Mouse (Mus musculus) thymus, postnatal 4 days (tissue): ENCODE results near the gene Taldo1.

Experiments used
- DNase-seq: peaks from one replicate; pipeline ENCODE4 v3.0.0; 2021

Gene Taldo1

DNA sequence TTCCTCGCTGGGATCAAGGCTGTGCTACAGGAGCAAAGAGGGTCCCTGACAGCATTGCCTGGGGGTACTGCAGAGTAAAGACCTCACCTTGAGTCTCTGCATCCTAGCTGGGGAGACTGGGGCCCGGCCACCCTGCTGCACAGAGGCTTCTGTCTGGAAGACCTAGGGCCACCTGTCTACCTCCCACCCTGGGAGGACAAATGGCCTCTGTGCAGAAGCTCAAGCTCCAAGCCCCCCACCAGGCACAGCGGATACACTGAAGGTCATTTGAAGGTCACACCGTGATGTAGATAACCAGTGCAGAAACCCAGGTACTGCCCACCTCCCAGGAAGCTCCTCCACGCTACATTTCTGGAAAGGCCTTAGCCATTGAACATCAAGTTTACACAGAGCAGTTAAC is 36.7 kb downstream of the Taldo1 start:
- DNase-seq = no peak

DNA sequence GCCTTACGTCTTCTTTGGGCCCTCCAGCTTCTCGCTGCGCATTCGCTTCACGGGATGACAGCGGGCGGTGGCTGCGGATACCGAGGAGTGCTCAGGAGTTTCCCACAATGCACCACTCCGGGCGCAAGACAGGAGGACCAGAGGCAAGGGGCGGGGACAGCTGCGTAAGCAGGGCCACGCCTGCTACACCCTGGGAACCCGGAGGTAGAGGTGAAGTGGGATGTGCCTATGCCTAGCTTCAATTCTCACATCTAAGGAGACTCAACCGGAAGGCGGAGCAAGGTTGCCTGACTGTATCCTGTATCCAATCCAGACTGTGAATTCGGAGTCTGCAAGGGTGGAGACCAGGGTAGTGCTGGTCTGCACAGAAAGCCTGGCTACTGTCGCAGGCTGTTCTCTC is 37.3 kb downstream of the Taldo1 start, which contains the start of gene Cend1:
Gene Cend1, minus strand, starts transcription at position 182 of the 400 bp plus-strand sequence.
- DNase-seq = peak; percentile 58

- DNase-seq = peak; percentile 9
Observed at GRCm38 (mm10) chr7:141429840-141430584, 38.0 kb downstream of the Taldo1 start.

DNA sequence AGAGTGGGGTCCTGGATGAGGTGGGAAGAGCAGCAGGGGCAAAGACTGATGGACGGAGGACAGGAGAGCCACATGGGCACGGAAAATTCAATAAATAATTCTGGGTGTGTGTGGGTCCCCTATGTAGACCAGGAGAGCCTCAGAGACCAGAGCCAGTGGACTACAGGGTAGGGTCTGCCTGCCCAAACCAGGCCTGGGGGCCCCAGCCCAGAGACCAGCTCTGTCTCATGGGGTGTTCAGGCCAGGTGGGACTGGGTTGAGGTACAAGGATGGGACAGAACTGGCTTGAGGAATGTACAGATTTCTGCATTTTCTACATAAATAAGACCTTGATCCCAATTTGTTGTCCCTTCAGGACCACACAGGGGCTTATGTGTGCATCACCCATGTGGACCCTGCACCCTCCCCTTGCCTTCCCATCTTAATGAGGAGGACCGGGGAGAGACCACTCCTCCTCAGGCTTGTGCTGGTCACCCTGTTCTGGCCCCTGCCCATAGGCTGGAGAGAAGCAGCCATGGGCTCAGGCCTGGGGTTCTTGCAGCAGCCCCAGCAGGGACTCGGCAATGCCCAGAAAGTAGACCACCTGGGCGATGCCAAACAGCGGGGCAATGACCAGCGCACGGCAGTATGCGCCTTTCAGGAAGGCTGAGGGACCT is 38.7 kb downstream of the Taldo1 start:
- DNase-seq = peak; percentile 6

GRCm38 (mm10) chr7:141431434-141432185 is 39.6 kb downstream of the Taldo1 start:
- peak; percentile 10 for DNase-seq

DNA sequence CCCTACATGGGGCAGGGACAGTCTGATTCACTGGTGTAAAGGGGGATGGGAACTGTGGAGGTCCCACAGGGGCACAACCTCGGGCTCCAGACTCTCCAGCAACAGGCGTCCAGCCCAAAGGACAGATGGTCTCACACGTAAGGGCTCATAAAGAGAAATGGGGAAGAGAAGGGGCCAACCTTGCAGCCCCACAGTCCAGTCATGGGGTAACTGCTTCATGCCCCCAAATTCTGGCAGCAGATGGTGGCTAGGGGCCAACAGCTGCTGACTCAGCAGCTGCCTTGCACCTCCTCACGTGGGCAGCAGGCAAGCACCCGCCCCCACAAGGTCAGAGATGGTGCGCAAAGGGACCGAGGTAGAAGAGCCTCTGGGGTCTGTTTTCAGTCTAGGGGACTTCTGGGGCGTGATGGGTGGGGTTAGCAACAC is 40.2 kb downstream of the Taldo1 start:
- peak; percentile 10 for DNase-seq

DNA sequence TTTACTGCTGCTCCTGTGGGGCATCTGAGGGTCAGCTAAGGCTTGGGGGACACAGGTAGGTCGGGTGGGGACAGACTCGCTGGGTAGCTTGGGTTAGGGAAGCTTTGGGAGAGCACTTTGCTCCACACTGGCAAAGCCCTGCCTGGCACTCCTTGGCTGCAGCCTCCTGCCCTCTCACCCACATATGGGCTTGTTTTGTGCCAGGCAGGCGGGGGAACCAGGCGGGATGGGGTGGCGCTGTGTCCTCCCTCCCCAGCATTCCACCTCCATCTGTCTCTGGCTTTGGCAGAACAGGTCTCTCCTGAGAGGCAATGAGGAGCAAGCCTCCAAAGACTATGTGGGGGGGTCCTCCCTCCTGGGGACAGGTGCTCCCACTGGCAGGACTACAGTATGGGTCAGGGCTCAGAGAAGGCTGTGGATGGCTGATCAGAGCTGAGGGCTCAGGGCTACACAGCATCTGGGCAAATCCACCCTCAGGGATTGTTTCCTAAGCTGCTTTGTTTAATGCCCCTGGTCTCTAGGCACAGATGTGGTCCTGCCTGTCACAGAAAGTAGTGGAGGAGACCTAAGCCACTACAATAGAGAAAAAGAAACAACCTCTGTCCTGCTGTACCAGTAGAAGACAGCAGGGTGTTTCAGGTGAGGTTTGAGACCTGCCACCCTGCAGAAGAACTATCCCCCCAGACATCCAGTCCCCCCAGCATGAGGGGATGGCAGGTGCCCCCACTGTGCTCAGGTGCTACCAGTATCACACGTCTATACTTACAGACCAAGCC is 40.9 kb downstream of the Taldo1 start:
- DNase-seq = peak; percentile 15

GRCm38 (mm10) chr7:141433517-141434400 is 41.8 kb downstream of the Taldo1 start:
- DNase-seq = peak; percentile 29

DNA sequence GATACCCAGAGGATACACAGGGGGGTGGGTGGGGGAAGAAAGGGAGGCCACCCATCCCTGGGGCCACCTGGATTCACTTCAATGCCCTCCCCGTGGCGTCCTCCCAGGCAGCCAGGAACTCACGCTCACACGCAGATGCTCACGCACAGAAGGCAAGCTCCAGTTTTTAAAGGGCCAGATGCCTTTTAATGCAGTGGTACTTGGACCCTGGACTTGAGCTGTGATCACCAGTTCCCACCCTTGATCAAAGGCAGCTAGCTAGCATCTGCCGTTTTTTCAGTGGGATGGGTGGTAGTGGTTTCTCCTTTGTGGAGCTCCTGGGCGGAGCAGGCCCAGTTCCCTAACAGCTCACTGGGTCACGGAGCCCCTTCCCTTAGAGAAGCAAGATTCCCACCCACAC is 42.5 kb downstream of the Taldo1 start:
- peak; percentile 59 for DNase-seq

GRCm38 (mm10) chr7:141435129-141435855 is 43.3 kb downstream of the Taldo1 start:
- peak; percentile 72 for DNase-seq

DNA sequence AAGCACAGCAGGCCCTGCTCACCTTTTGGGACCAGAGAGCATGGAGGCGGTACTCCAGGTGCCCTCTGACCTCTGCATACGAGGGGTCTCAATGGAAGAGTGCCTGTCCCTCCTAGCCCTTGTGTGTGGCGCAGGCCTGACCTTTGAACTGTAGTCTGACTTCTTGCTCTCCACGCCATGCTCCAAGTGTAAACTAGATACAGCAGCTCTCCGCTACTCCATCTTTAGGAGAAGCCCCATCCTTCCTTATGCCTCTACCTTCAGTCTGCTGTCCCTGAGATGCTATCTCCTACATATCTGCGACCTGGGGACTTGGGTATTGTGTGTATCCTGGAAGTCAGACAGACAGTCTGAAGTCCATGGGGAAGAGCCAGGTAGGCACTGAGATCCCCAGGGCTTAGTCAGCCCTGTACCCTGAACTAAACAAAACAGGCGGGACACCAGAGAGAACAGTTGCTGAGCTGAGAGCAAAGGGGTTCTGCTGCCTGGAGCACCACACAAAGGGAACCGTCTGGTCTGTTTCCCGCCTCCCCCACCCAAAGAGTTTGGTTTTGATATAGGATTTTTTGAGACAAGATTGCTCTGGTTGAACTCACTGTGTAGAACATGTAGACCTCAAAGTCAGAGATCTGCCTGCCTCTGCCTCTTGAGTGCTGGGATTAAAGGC is 44.0 kb downstream of the Taldo1 start:
- DNase-seq = peak; percentile 19

GRCm38 (mm10) chr7:141436523-141436892 is 44.5 kb downstream of the Taldo1 start:
- DNase-seq = peak; percentile 6

DNA sequence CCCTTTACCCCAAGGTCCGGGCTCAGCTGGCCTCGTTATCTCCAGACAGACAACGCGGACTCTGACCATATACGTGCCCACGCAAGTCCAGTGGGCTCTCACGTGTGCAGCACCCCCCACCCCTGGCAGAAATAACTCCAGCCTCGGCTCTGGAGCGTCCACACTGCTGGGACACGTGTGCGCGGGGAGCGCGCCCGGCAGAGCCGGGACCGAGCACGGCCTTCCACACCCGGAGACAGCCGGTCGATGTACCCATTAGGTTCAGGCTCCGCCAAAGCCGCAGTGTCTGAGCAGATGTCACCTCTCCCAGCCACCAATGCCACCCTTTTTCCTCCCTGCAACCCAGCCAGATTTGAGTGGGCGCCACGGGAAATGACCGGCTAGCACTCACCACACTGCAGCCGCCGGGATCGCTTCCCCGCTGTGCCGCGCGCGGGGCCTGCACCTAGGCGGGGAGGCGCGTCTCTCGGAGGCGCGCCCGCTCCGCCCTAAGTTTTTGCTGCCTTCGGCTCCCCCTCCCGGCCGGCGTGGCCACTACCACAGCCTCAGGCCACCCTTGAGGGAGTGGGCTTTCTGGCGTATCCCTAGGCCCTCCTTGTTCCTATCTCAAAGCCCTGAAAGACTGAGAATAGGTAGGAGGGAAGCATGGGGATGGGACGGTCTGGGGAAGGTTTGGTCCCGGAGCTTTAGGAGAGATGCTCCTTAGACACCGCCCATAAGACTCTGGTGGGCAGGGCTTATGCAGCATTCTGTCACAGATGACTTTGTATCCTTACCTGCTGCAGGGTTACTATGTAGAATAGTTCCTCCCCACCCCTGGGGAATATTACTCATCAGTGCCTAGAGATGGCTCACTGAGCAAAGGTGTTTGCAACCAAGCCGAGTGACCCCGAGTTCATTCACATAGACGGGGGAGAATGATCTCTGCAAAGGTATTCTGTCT is 45.5 kb downstream of the Taldo1 start, which contains the start of gene Slc25a22:
Gene Slc25a22, minus strand, starts transcription at position 715 of the 943 bp plus-strand sequence.
- peak; percentile 94 for DNase-seq

DNA sequence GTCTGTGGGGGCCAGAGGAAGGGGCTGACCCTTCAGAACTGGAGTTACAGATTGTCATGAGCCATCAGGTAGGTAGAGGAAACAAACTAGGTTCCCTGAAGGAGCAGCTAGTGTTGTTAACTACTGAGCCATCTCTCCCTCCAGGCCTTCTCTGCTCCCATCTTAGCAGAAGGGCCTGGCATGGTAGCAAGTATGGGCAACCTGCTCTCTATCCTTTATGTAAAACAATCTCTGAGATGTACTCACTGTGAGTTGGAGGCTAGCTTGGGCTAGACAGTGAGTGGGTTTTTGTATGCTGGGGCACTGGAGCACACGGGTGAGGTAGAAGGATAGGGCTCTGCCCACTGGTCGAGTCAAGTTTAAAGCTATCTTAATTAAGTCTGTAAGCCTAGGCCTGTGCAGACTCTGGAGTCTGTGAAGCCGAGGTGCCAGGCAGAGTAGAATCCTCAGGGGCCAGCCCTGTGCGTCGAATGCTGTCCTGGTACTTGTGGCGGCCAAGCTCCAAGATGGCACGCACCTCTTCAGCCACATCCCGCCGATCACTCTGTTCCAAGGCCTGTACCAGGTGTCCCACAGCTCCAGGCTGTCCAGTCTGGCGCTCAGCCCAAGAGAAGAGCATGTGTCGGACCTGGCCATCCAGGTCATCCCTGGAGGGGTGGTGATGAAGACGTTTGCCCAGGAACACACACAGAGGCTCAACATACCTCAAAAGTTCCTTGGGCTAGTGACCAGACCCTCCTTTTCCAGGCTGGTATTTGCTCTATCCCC is 46.4 kb downstream of the Taldo1 start:
- peak; percentile 10 for DNase-seq

DNA sequence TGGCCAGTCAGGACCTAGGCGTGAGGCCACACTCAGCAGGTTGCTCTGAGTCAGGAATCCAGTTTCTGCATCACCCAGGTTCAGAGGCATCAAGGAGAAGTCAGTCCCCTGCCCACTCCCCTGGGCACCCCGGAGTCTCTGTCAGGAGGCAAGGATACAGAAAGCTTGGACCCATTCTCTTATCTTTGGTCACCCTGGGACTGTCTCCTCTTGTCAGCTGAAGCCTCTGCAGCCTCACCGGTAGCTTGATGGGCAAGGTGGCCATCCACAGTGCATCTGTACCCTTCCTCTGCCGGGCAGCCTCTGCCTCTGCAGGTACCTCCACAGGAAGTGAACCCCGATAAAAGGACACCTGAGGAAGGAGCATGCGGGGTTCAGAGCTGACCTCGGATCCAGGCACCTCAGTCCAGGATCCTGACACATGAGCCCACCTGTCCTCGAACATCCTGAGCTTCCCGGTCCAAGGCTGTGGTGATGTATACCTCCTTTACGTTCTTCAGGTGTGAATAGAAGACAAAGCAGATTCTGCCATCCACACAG is 47.2 kb downstream of the Taldo1 start:
- DNase-seq = peak; percentile 12

- peak; percentile 18 for DNase-seq
Observed at GRCm38 (mm10) chr7:141439811-141440210, 47.8 kb downstream of the Taldo1 start.

GRCm38 (mm10) chr7:141440613-141441012 is 48.6 kb downstream of the Taldo1 start:
- DNase-seq = peak; percentile 62

DNA sequence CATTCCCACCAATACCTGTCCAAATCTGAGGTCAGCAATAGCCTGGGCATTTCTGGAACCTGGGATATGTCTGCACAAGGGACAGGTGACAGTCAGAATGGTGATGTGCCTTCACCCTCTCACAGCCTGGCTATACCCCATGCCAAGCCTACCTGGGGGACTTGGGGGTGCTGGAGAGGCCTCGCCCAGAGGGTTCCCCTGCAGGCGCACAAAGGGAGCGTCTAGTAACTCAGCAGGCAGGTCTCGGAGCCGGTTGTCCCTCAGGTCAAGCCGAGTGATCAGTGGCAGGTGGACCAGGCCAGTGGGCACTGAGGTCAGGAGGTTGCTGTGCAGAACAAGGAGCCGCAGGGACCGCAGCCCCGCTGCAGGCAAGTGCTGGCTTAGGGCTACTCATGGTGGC is 49.5 kb downstream of the Taldo1 start:
- DNase-seq = peak; percentile 15
